8 mouse cellular contexts compared by ENCODE assay signal in genomic region chr2:69885451-69886305, GRCm38 (mm10). TPM values are rescaled to one million over a fixed set of nuclear protein-coding genes. Genes with fewer than 3 reads are reported as not detected.
DNase-seq lines count a peak whose midpoint lies in the region; ATAC-seq and TF ChIP-seq lines count a peak whose summit lies in the region.

Mettl5 (minus strand) TSS chr2:69885615.

- peak; percentile 92 for DNase-seq in CD4-positive helper T cell, adult 2 months (ENCODE audit: low read depth, low spot score)
- peak; percentile 93 for DNase-seq in brain, embryonic 14.5 days (ENCODE audit: low read depth)
- DNase-seq in midbrain, postnatal 0 days (ENCODE audit: low spot score): peak; percentile 89
- peak; percentile 82 to 87 for DNase-seq in spleen, postnatal 14 days (ENCODE audit: low spot score in 2 of 2)

- no peaks in the 10 kb centered on the region for H3K9me3 ChIP-seq in heart, embryonic 11.5 days (replicated peaks; ENCODE audit: control insufficient read depth, low read length)
- no peaks in the 10 kb centered on the region for H3K9me3 ChIP-seq in kidney, embryonic 15.5 days (replicated peaks)
- no peaks in the 10 kb centered on the region for H3K9me3 ChIP-seq in limb, embryonic 15.5 days
- H3K9me3 ChIP-seq in midbrain, postnatal 0 days (ENCODE audit: low read length): no peaks in the 10 kb centered on the region

- peak; percentile 99 for ATAC-seq in erythroblast, adult 5-6 weeks (replicated peaks; ENCODE audit: low FRiP score, poor library complexity, severe bottlenecking)
- ATAC-seq in heart, embryonic 11.5 days (replicated peaks; ENCODE audit: insufficient number of reproducible peaks, low FRiP score, low TSS enrichment): peak; percentile 88
- peak; percentile 98 for ATAC-seq in kidney, embryonic 15.5 days (replicated peaks; ENCODE audit: low FRiP score)
- peak; percentile 92 for ATAC-seq in limb, embryonic 15.5 days (ENCODE audit: insufficient number of reproducible peaks, low FRiP score, low TSS enrichment, low read depth)
- ATAC-seq in midbrain, postnatal 0 days (ENCODE audit: low FRiP score): peak; percentile 95

- 2% methylated on average over 45 of the region's 45 CpGs for WGBS in heart, embryonic 11.5 days (ENCODE audit: insufficient replicate concordance)
- 2% methylated on average over 45 of the region's 45 CpGs for WGBS in kidney, embryonic 15.5 days
- 2% methylated on average over 45 of the region's 45 CpGs for WGBS in limb, embryonic 15.5 days
- WGBS in midbrain, postnatal 0 days: 2% methylated on average over 45 of the region's 45 CpGs

- peak within 1 kb of the TSS; percentile 78 for H3K4me3 ChIP-seq in heart, embryonic 11.5 days (ENCODE audit: low read depth, low read length)
- peak within 1 kb of the TSS; percentile 63 for H3K4me3 ChIP-seq in kidney, embryonic 15.5 days (replicated peaks)
- peak within 1 kb of the TSS; percentile 63 for H3K4me3 ChIP-seq in limb, embryonic 15.5 days
- H3K4me3 ChIP-seq in midbrain, postnatal 0 days (ENCODE audit: low read depth, low read length): peak within 1 kb of the TSS; percentile 52

- peak; percentile 66; the same call in 1 of the 2 replicates for TF ChIP-seq CTCF in brain, embryonic 14.5 days (IDR thresholded peaks at IDR 0.05; ENCODE audit: borderline replicate concordance, extremely low read depth, insufficient read depth, insufficient read length)
- peak; percentile 75 for TF ChIP-seq CTCF in midbrain, postnatal 0 days (IDR thresholded peaks at IDR 0.05)

- no peaks in the 10 kb centered on the region for H3K27me3 ChIP-seq in heart, embryonic 11.5 days (ENCODE audit: control insufficient read depth, insufficient read depth, low read length)
- H3K27me3 ChIP-seq in kidney, embryonic 15.5 days: no peaks in the 10 kb centered on the region
- H3K27me3 ChIP-seq in limb, embryonic 15.5 days: no peaks in the 10 kb centered on the region
- no peaks in the 10 kb centered on the region for H3K27me3 ChIP-seq in midbrain, postnatal 0 days (ENCODE audit: insufficient read depth, low read length)

- peak within 1 kb of the TSS; percentile 57 for H3K27ac ChIP-seq in heart, embryonic 11.5 days (ENCODE audit: low read depth, low read length)
- peak within 1 kb of the TSS; percentile 75 for H3K27ac ChIP-seq in kidney, embryonic 15.5 days
- peak within 1 kb of the TSS; percentile 84 for H3K27ac ChIP-seq in limb, embryonic 15.5 days
- peak within 1 kb of the TSS; percentile 70 for H3K27ac ChIP-seq in midbrain, postnatal 0 days (ENCODE audit: low read depth, low read length)

- no peaks in the 10 kb centered on the region for H3K36me3 ChIP-seq in heart, embryonic 11.5 days (ENCODE audit: control insufficient read depth, insufficient read depth, low read length)
- 0 out of 2 replicates have a peak, but pooled peaks cover 2% of the 10 kb centered on the region for H3K36me3 ChIP-seq in kidney, embryonic 15.5 days
- no peaks in the 10 kb centered on the region for H3K36me3 ChIP-seq in limb, embryonic 15.5 days
- H3K36me3 ChIP-seq in midbrain, postnatal 0 days (ENCODE audit: insufficient read depth, low read length): no peaks in the 10 kb centered on the region

- H3K4me2 ChIP-seq in heart, embryonic 11.5 days: peak within 1 kb of the TSS; percentile 85
- H3K4me2 ChIP-seq in kidney, embryonic 15.5 days: peak within 1 kb of the TSS; percentile 78
- peak within 1 kb of the TSS; percentile 63 for H3K4me2 ChIP-seq in limb, embryonic 15.5 days
- H3K4me2 ChIP-seq in midbrain, postnatal 0 days (ENCODE audit: low read depth, low read length, poor library complexity, severe bottlenecking): peak within 1 kb of the TSS; percentile 62

- H3K9ac ChIP-seq in heart, embryonic 11.5 days (ENCODE audit: low read depth, low read length): peak within 1 kb of the TSS; percentile 94
- H3K9ac ChIP-seq in kidney, embryonic 15.5 days: peak within 1 kb of the TSS; percentile 67
- H3K9ac ChIP-seq in limb, embryonic 15.5 days: peak within 1 kb of the TSS; percentile 83
- H3K9ac ChIP-seq in midbrain, postnatal 0 days (replicated peaks; ENCODE audit: low read length, poor library complexity, severe bottlenecking): peak within 1 kb of the TSS; percentile 68

- TF ChIP-seq POLR2A in brain, embryonic 14.5 days (IDR thresholded peaks at IDR 0.05; ENCODE audit: borderline replicate concordance, extremely low read depth, insufficient read depth, insufficient read length, poor library complexity, severe bottlenecking): peak; percentile 72; the same call in 1 of the 2 replicates

- 0 out of 2 replicates have a peak, but pooled peaks cover 3% of the 10 kb centered on the region for H3K4me1 ChIP-seq in heart, embryonic 11.5 days (ENCODE audit: control insufficient read depth, insufficient read depth, low read length)
- 0 out of 2 replicates have a peak, but pooled peaks cover 6% of the 10 kb centered on the region for H3K4me1 ChIP-seq in kidney, embryonic 15.5 days
- H3K4me1 ChIP-seq in limb, embryonic 15.5 days: no peaks in the 10 kb centered on the region
- H3K4me1 ChIP-seq in midbrain, postnatal 0 days (ENCODE audit: insufficient read depth, low read length): no peaks in the 10 kb centered on the region

RNA-seq across cellular contexts. Expression of gene Mettl5, which starts in this region (rescaled TPM):
- polyA plus RNA-seq in brain, embryonic 14.5 days (2012; rRNA removed): 8.9 and 9.4 TPM in 2 replicates
- 22.8 and 34.0 TPM in 2 replicates for total RNA-seq in erythroblast, adult 5-6 weeks (2015; ENCODE audit: low replicate concordance)
- total RNA-seq in erythroblast, adult 5-6 weeks (2017; ENCODE audit: low replicate concordance): 33.3 and 50.2 TPM in 2 replicates
- polyA plus RNA-seq in heart, embryonic 11.5 days (2014; fragmentation: Nextera tagmentation; extraction: Ambion mirVana): 34.7 and 36.4 TPM in 2 replicates
- polyA plus RNA-seq in kidney, embryonic 15.5 days (2015; fragmentation: Nextera tagmentation; extraction: Ambion mirVana): 42.9 and 43.4 TPM in 2 replicates
- 31.8 and 33.7 TPM in 2 replicates for polyA plus RNA-seq in limb, embryonic 15.5 days (2015; fragmentation: Nextera tagmentation; extraction: Ambion mirVana)
- 8.6 and 10.2 TPM in 2 replicates for total RNA-seq in midbrain, postnatal 0 days (2014; rRNA removed)
- polyA plus RNA-seq in midbrain, postnatal 0 days (2015; fragmentation: Nextera tagmentation; extraction: Ambion mirVana): 30.4 and 34.1 TPM in 2 replicates

Comparison
In these comparisons a context has a peak if more than half of its experiments do, and no peak if none do; other contexts are left out.
1. Peak in every context shown above with its lines: DNase-seq, ATAC-seq, H3K4me3 ChIP-seq and H3K27ac ChIP-seq.